Mouse (Mus musculus) kidney, embryonic 14.5 days (tissue): Measurements from ENCODE around the gene Trim14. TPM values are rescaled to one million over a fixed set of nuclear protein-coding genes. Genes with fewer than 3 reads are reported as not detected.

Experiments
- ATAC-seq: fragments of 200-750 bp; cut with Nextera tagmentation; 2 replicates; pipeline ENCODE4 v1.8.0; 2017; ENCODE audit warnings: moderate number of reproducible peaks, mild to moderate bottlenecking, moderate TSS enrichment, moderate library complexity; ENCODE audit not compliant: low FRiP score, low TSS enrichment
- H3K27ac ChIP-seq: fragments of 300-500 bp; sonication (generic); 2 replicates; pipeline ENCODE4 v1.5.1; 2014; ENCODE audit warnings: low read depth, mild to moderate bottlenecking, low read length, moderate library complexity, mixed read lengths
- H3K27me3 ChIP-seq: fragments of 300-500 bp; sonication (generic); 2 replicates; pipeline ENCODE4 v1.6.1; 2014; ENCODE audit warnings: mild to moderate bottlenecking, low read length; ENCODE audit not compliant: control insufficient read depth, insufficient read depth
- H3K36me3 ChIP-seq: fragments of 300-500 bp; sonication (generic); 2 replicates; pipeline ENCODE4 v1.6.1; 2014; ENCODE audit warnings: low read length, mixed read lengths; ENCODE audit not compliant: control insufficient read depth, insufficient read depth
- H3K4me1 ChIP-seq: fragments of 300-500 bp; sonication (generic); 2 replicates; pipeline ENCODE4 v1.6.1; 2014; ENCODE audit warnings: low read length, mixed read lengths; ENCODE audit not compliant: control insufficient read depth, insufficient read depth
- H3K4me2 ChIP-seq: fragments of 300-500 bp; sonication (generic); replicated peaks from 2 replicates; pipeline ENCODE4 v1.6.1; 2014; ENCODE audit warnings: low read depth, mild to moderate bottlenecking, low read length
- H3K4me3 ChIP-seq: fragments of 300-500 bp; sonication (generic); 2 replicates; pipeline ENCODE4 v1.5.1; 2014; ENCODE audit warnings: mild to moderate bottlenecking, low read length
- H3K9ac ChIP-seq: fragments of 300-500 bp; sonication (generic); 2 replicates; pipeline ENCODE4 v1.6.1; 2014; ENCODE audit warnings: low read depth, mild to moderate bottlenecking, low read length, moderate library complexity
- H3K9me3 ChIP-seq: fragments of 300-500 bp; sonication (generic); 2 replicates; pipeline ENCODE4 v1.6.1; 2016; ENCODE audit warnings: low read length; ENCODE audit not compliant: control insufficient read depth
- WGBS: fragments of 180-500 bp; shearing (Covaris S2); extraction: QIAGEN DNeasy Blood & Tissue Kit; methylation state at CpG from one replicate; pipeline ENCODE4 v1.1.7; 2014; 5-methylcytosine and 5-hydroxymethylcytosine counted together
- polyA plus RNA-seq: library from polyadenylated mRNA; unstranded; fragments of >200 nt; fragmentation: Nextera tagmentation; extraction: Ambion mirVana; gene quantifications from 2 replicates; pipeline ENCODE4 v1.2.1, GENCODE M21; 2014

Gene Trim14
- polyA plus RNA-seq, 1 experiment from 2014 or later = 1.4 TPM

DNA sequence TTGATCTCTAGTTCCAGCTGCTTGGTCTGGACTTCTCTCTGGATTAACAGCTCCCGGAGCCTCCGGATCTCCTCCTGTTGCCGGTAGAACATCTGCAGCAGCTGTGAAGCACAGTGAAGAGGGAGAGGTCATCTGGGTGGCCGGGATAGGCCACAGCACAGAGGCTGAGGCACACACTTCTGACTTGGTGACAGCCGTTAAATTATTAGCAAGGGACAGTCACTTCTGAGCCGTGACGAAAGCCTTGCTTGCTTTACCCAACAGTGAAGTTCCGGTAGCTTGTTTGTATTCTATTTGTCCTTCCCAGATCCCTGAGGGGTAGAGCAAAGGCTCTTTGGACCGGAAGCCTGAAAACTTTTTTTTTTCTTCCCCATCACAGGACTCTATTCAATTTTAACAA is 3.2 kb upstream of the Trim14 start:
- H3K4me3 ChIP-seq = no peak overlapping the region

DNA sequence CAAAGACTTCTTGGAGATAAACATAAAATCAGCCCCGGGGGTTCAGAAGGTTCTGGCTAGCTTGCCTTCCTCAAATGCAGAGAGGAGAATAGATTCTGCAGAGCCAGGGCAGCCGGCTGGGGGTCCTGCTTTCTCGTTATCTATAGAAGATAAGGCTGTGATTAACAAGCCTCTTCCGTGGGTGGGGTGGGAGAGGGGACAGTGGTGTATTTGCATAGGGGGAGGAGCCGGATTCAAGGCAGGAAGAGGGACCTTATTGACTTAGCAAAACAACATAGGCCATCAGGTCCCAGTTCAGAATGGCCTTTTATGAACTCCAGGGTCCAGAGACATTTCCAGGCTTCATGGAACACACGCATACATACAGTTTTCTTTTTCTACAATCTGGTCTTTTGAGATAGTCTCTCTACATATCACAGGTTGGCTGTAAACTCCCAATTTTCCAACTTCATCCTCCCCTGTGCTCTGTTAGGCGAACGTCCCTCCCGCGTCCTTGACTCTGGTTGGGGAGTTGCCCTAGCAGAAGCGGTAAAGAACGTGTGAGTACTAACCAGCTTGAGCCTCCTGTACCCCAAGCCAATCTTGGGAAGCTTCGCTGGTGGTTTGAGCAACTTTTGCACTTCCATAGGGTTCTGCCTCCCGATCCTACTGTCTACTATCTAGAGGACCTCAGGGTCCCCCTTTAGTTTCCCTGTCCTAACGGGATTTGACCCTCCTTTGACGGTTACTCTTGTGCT is 679 bp downstream of the Trim14 start:
- H3K4me3 ChIP-seq = peak overlapping the region; percentile 47
- H3K27me3 ChIP-seq = peaks cover 27% of the 10 kb centered on the region
- H3K4me1 ChIP-seq = 0 out of 2 replicates have a peak, but pooled peaks cover 2% of the 10 kb centered on the region
- peak overlapping the region; percentile 56 for H3K4me2 ChIP-seq
- no peaks in the 10 kb centered on the region for H3K36me3 ChIP-seq
- 7% methylated on average over 16 of the region's 16 CpGs for WGBS
- ATAC-seq = no peak
- no peak overlapping the region for H3K27ac ChIP-seq
- H3K9me3 ChIP-seq = no peaks in the 10 kb centered on the region
- peak overlapping the region; percentile 40; the same call in 1 of the 2 replicates for H3K9ac ChIP-seq

More for the DNA sequence above, 3.2 kb upstream of the Trim14 start:
- Histone ChIP-seq H3K27ac (no peak overlapping the region), H3K9ac (no peak overlapping the region), H3K4me1 (0 out of 2 replicates have a peak, but pooled peaks cover 2% of the 10 kb centered on the region), H3K36me3 (no peaks in the 10 kb centered on the region), H3K4me2 (no peak overlapping the region), H3K27me3 (peaks cover 19% of the 10 kb centered on the region), H3K9me3 (no peaks in the 10 kb centered on the region)
- ATAC-seq = no peak
- WGBS = 36% methylated on average over 9 of the region's 9 CpGs

DNA sequence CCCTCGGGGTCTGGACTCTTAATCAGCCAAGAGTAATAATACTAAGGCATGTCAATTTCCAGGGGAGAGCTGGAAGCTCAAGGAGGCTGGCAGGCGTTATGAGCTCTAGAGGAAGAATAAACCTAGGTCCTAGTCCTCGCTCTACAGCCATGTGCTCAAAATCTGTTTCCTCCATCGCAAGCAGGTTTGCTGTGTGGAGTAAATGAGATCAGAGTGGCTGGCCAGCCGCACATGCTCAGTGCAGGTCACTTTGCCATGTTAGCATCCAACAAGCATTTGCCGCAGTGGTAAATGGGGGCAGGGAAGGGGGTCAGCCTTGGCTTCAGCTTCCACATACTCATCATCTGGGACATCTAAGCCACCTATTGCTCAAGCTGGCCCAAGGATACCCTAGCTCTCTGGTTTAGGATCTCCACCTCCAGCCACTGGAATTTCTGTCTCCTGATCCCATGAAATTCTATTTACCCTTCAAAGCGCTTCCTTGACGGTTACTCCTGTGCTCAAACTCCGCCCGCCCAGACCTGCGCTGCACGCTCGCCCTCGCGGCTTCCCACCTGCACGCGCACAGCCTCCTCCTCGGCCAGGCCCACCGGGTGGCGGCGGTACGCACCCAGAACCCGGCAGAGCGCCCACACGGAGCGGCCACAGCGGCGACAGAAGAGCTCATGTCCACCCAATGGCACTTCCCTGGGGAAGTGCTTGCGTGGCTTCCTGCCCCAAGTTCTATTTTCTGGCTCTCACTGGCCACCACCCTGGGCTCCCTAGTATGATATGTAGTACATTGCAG is 1.8 kb downstream of the Trim14 start:
- Histone ChIP-seq H3K9ac (no peak overlapping the region; the same call in 1 of the 2 replicates), H3K27me3 (peaks cover 27% of the 10 kb centered on the region)

DNA sequence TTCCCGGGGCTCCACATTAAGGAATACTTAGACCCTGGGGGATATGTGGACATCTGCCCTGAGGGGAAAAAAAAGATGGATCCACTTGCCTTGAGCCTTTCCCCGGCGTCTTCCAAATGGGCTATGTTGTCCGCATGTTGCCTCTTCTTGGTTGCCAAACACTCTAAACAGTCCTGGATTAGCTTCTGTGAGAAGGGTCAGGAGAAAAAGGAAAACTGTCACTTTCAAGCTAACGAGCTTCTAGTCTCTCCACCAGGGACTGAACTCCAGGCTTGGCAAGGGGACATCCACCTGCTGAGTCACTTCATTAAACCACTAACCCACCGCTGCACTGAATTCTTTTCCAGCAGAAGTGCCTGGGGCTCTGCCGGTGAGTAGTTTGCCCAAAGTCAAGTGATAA is 3.0 kb downstream of the Trim14 start:
- Histone ChIP-seq H3K4me2 (no peak overlapping the region), H3K36me3 (no peaks in the 10 kb centered on the region), H3K9me3 (no peaks in the 10 kb centered on the region), H3K27me3 (peaks cover 27% of the 10 kb centered on the region), H3K4me3 (no peak overlapping the region), H3K9ac (no peak overlapping the region), H3K4me1 (0 out of 2 replicates have a peak, but pooled peaks cover 2% of the 10 kb centered on the region), H3K27ac (no peak overlapping the region)
- 84% methylated on average over 7 of the region's 7 CpGs for WGBS
- ATAC-seq = no peak

More for the DNA sequence above, 1.8 kb downstream of the Trim14 start:
- no peaks in the 10 kb centered on the region for H3K36me3 ChIP-seq
- 0 out of 2 replicates have a peak, but pooled peaks cover 2% of the 10 kb centered on the region for H3K4me1 ChIP-seq
- 11% methylated on average over 29 of the region's 29 CpGs for WGBS
- peak overlapping the region; percentile 16; the same call in 1 of the 2 replicates for H3K4me3 ChIP-seq
- no peaks in the 10 kb centered on the region for H3K9me3 ChIP-seq
- H3K4me2 ChIP-seq = peak overlapping the region; percentile 46
- ATAC-seq = no peak
- H3K27ac ChIP-seq = no peak overlapping the region

DNA sequence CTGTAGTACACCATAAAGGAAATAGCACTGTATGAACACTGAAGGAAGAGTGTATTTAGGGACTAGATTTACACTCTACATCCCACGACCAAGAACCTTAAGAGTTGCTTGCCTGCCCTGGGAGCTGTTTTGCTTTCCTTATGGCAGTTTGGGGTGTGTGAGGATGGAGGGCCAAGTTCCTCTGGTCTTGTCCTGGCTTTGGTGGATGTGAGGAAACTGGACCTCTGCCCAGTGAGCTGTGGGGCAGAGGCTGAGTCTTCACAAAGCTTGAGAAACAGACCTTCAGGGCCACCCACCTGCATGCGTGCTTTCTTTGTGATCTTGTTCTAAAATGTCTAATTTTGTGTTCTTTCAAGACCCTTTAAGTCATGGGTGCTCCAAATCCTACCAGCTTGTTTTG is 3.4 kb downstream of the Trim14 start:
- no peak for ATAC-seq
- peaks cover 27% of the 10 kb centered on the region for H3K27me3 ChIP-seq

DNA sequence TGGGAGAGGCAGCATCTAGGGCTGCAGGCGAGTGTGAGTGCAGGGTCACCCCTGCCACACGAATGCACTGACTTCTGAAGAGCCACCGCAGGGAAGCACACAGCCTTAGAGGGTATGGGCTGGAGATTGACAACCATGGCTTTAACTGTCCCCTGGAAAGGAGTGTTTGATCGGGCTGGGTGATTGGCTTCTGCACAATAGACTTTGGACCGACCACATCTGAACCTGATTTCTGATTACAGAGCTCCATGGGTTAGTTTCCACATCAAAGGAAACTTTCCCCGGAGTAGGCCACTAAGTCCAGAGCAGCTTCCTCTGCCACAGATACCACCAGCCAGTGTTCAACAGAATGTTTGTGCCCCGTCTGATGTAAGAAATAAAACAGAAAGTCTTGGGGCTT is 6.2 kb downstream of the Trim14 start:
- H3K9me3 ChIP-seq = no peaks in the 10 kb centered on the region
- no peaks in the 10 kb centered on the region for H3K4me1 ChIP-seq
- 51% methylated on average over 7 of the region's 7 CpGs for WGBS
- no peak overlapping the region for H3K27ac ChIP-seq
- no peak overlapping the region for H3K4me2 ChIP-seq
- H3K27me3 ChIP-seq = peaks cover 13% of the 10 kb centered on the region
- no peak overlapping the region for H3K4me3 ChIP-seq
- H3K9ac ChIP-seq = no peak overlapping the region
- ATAC-seq = no peak
- no peaks in the 10 kb centered on the region for H3K36me3 ChIP-seq

More for the DNA sequence above, 3.4 kb downstream of the Trim14 start:
- Histone ChIP-seq H3K36me3 (no peaks in the 10 kb centered on the region), H3K4me1 (0 out of 2 replicates have a peak, but pooled peaks cover 2% of the 10 kb centered on the region), H3K9me3 (no peaks in the 10 kb centered on the region), H3K27ac (no peak overlapping the region), H3K4me2 (no peak overlapping the region), H3K4me3 (no peak overlapping the region), H3K9ac (no peak overlapping the region)
- 84% methylated on average over 2 of the region's 2 CpGs for WGBS

DNA sequence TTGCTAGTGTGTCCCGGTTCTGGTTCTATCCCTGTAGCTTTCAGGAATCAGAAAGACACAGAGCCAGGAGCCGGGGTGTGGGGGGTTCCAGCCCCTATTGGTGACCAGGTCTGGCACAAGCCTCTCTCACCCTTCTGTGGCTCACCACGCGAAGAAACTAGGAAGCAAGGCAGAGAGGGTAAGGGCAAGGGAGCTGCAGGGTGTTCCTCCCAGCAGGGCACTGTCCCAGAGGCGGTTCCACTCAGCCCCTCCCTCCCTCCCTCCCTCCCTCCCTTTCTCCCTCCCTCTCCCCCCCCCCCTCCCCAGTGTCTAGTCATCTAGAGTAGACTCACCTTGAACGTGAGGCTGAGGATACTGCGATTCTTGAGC is 8.4 kb downstream of the Trim14 start:
- Histone ChIP-seq H3K27ac (no peak overlapping the region), H3K4me1 (no peaks in the 10 kb centered on the region), H3K9ac (no peak overlapping the region), H3K4me2 (peak overlapping the region; percentile 46), H3K4me3 (peak overlapping the region; percentile 21), H3K27me3 (no peaks in the 10 kb centered on the region), H3K9me3 (no peaks in the 10 kb centered on the region), H3K36me3 (no peaks in the 10 kb centered on the region)
- WGBS = under 1% methylated on average over 7 of the region's 7 CpGs
- peak; percentile 53; the same call in 1 of the 2 replicates for ATAC-seq

DNA sequence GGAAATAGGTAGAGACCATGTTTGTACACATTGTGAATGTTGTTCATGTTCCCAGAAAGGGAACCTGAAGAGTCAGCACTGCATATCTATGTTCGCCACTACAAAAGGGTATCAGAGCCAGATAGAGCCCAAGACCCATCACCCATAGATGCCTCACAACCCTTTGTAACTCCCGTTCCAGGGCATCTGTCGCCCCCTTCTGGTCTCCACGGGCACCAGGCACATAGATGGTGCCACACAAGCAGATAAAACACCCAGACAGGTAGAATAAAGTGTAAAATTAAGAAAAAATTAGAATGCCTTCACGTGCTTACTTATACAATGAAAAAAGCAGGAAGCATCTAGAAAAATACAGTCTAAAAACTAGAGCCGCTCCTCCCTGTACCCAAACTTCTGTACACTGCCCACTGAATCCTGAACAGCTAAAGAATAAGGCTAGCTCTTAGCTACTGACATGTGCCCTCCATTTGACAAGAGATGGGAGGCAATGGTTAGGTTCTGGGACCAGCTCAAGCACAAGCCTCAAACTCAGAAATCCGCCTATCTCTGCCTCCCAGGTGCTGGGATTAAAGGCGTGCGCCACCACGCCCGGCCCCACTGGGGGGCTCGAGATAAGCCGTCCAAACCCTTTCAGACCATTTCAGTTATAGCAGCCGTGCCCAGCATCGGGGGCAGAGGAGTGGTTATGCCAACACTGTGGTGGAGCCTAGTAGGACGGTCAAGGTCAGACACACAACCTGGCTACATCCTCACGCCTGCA is 9.0 kb downstream of the Trim14 start:
- peak overlapping the region; percentile 46 for H3K4me2 ChIP-seq
- 35% methylated on average over 17 of the region's 17 CpGs for WGBS
- H3K27ac ChIP-seq = no peak overlapping the region
- peak; percentile 15; the same call in 1 of the 2 replicates for ATAC-seq
- no peaks in the 10 kb centered on the region for H3K36me3 ChIP-seq
- H3K4me1 ChIP-seq = no peaks in the 10 kb centered on the region
- H3K9ac ChIP-seq = no peak overlapping the region
- H3K4me3 ChIP-seq = peak overlapping the region; percentile 21
- H3K27me3 ChIP-seq = no peaks in the 10 kb centered on the region
- H3K9me3 ChIP-seq = no peaks in the 10 kb centered on the region
